Mouse (Mus musculus): ENCODE measurements around the gene Exoc7.

GRCm38 (mm10) chr11:116273469-116274044, 33.5 kb downstream of the Exoc7 start:
- no peak for TF ChIP-seq CTCF (IDR thresholded peaks at IDR 0.05; ENCODE audit: low read depth)
- TF ChIP-seq EP300 (IDR thresholded peaks at IDR 0.05; ENCODE audit: low read depth) = no peak
